Mouse (Mus musculus): Measurements from ENCODE around the gene Fam20a.
A peak's percentile ranks its signal among the peaks of the same experiment; 100 is the strongest.

GRCm38 (mm10) chr11:109669149-109669708, 52.9 kb downstream of the Fam20a start:
- TF ChIP-seq POLR2AphosphoS5 (IDR thresholded peaks at IDR 0.05; ENCODE audit: borderline replicate concordance, low read depth, low read length): no peak
- TF ChIP-seq USF1 (IDR thresholded peaks at IDR 0.05; ENCODE audit: low read depth, low read length): no peak
- no peak for TF ChIP-seq ZNF384 (IDR thresholded peaks at IDR 0.05; ENCODE audit: low read depth, low read length)
- TF ChIP-seq CTCF (IDR thresholded peaks at IDR 0.05 in 2 of 3, conservative IDR thresholded peaks at IDR 0.05 in 1 of 3; ENCODE audit: control insufficient read depth in 1 of 3, insufficient read depth in 1 of 3, low read depth in 2 of 3, low read length in 3 of 3, poor library complexity in 1 of 3, severe bottlenecking in 1 of 3): no peak
- TF ChIP-seq HCFC1 (IDR thresholded peaks at IDR 0.05; ENCODE audit: low read depth, low read length): 0 out of 2 replicates have a peak, but pooled peaks have one; percentile 18
- no peak for TF ChIP-seq TBP (IDR thresholded peaks at IDR 0.05; ENCODE audit: low read depth, low read length)
- TF ChIP-seq ELF1 (IDR thresholded peaks at IDR 0.05; ENCODE audit: low read depth, low read length): no peak
- TF ChIP-seq POLR2A (IDR thresholded peaks at IDR 0.05; ENCODE audit: control insufficient read depth in 1 of 2, insufficient read depth in 1 of 2, low read depth in 1 of 2, low read length in 2 of 2, poor library complexity in 1 of 2): no peak
- TF ChIP-seq GABPA (IDR thresholded peaks at IDR 0.05; ENCODE audit: low read depth, low read length): no peak
- peak; percentile 80 for TF ChIP-seq ETS1 (IDR thresholded peaks at IDR 0.05; ENCODE audit: low read depth, low read length)
- no peak for TF ChIP-seq CHD2 (IDR thresholded peaks at IDR 0.05; ENCODE audit: low read length)
- no peak for TF ChIP-seq NELFE (IDR thresholded peaks at IDR 0.05; ENCODE audit: low read depth, low read length)
